In genomic region chr13:10799351-10799913, GRCm38 (mm10) we compare ENCODE assay signal across 16 mouse cellular contexts.
"Had no signal": no experiment of that assay in that cellular context is flagged by ENCODE, and none has a peak within 500 bp of the region (broad histone marks: within the 10 kb centered on the region; RNA-seq: fewer than 3 reads in every experiment).

No protein-coding gene starts in this region.

- H3K9me3 ChIP-seq: limb, embryonic 10.5 days; limb, embryonic 13.5 days; liver, embryonic 12.5 days; liver, embryonic 15.5 days; lung, embryonic 15.5 days had no signal

- ATAC-seq: liver, embryonic 12.5 days had no signal

- H3K27me3 ChIP-seq: limb, embryonic 13.5 days; liver, embryonic 12.5 days; liver, embryonic 15.5 days; lung, embryonic 15.5 days had no signal

- H3K4me1 ChIP-seq: limb, embryonic 10.5 days; limb, embryonic 13.5 days; liver, embryonic 12.5 days; liver, embryonic 15.5 days; lung, embryonic 15.5 days had no signal

- H3K9ac ChIP-seq: limb, embryonic 13.5 days; liver, embryonic 12.5 days; liver, embryonic 15.5 days; lung, embryonic 15.5 days had no signal

- H3K4me2 ChIP-seq: limb, embryonic 13.5 days; liver, embryonic 12.5 days; liver, embryonic 15.5 days; lung, embryonic 15.5 days; midbrain, embryonic 11.5 days had no signal

- DNase-seq: kidney, postnatal 10 days; kidney, postnatal 4 days; liver; lung, adult 18-20 months; lung, postnatal 10 days; lung, postnatal 36 days; midbrain, embryonic 14.5 days; thymus, adult 18-20 months; thymus, postnatal 14 days; thymus, postnatal 4 days had no signal

- H3K36me3 ChIP-seq: limb, embryonic 10.5 days; limb, embryonic 13.5 days; liver, embryonic 12.5 days; liver, embryonic 15.5 days; lung, embryonic 15.5 days had no signal

- H3K4me3 ChIP-seq: limb, embryonic 10.5 days; limb, embryonic 13.5 days; liver, embryonic 12.5 days; liver, embryonic 15.5 days; lung, embryonic 15.5 days had no signal

- H3K27ac ChIP-seq: limb, embryonic 10.5 days; limb, embryonic 13.5 days; liver, embryonic 12.5 days; liver, embryonic 15.5 days; lung, embryonic 15.5 days had no signal
